Mouse (Mus musculus) liver, embryonic 13.5 days (tissue): Measurements from ENCODE around the gene Fam104a. TPM values are rescaled to one million over a fixed set of nuclear protein-coding genes. Genes with fewer than 3 reads are reported as not detected.
A peak's percentile ranks its signal among the peaks of the same experiment; 100 is the strongest.

Source experiments
- ATAC-seq: fragments of 200-750 bp; cut with Nextera tagmentation; 2 replicates; pipeline ENCODE4 v1.8.0; 2017; ENCODE audit warnings: low read depth, mild to moderate bottlenecking, moderate number of reproducible peaks, moderate library complexity
- DNase-seq: peaks from one replicate; pipeline ENCODE4 v3.0.0; 2022
- H3K27ac ChIP-seq: fragments of 300-500 bp; sonication (generic); 2 replicates; pipeline ENCODE4 v1.5.1; 2015; ENCODE audit warnings: moderate library complexity, mild to moderate bottlenecking, inconsistent platforms
- H3K27me3 ChIP-seq: fragments of 300-500 bp; sonication (generic); 2 replicates; pipeline ENCODE4 v1.6.1; 2015; ENCODE audit warnings: mild to moderate bottlenecking, inconsistent platforms
- H3K36me3 ChIP-seq: fragments of 300-500 bp; sonication (generic); 2 replicates; pipeline ENCODE4 v1.6.1; 2015; ENCODE audit warnings: mild to moderate bottlenecking, inconsistent platforms
- H3K4me1 ChIP-seq: fragments of 300-500 bp; sonication (generic); replicated peaks from 2 replicates; pipeline ENCODE4 v1.6.1; 2015; ENCODE audit warnings: inconsistent platforms
- H3K4me2 ChIP-seq: fragments of 300-500 bp; sonication (generic); 2 replicates; pipeline ENCODE4 v1.6.1; 2015; ENCODE audit warnings: inconsistent platforms, mild to moderate bottlenecking, moderate library complexity
- H3K4me3 ChIP-seq: fragments of 300-500 bp; sonication (generic); replicated peaks from 2 replicates; pipeline ENCODE4 v1.5.1; 2015; ENCODE audit warnings: mild to moderate bottlenecking, inconsistent platforms
- H3K9ac ChIP-seq: fragments of 300-500 bp; sonication (generic); 2 replicates; pipeline ENCODE4 v1.6.1; 2015; ENCODE audit warnings: mild to moderate bottlenecking, inconsistent platforms
- H3K9me3 ChIP-seq: fragments of 300-500 bp; sonication (generic); replicated peaks from 2 replicates; pipeline ENCODE4 v1.6.1; 2016; ENCODE audit warnings: inconsistent platforms
- whole genome bisulfite sequencing: fragments of 180-500 bp; shearing (Covaris S2); methylation state at CpG from one replicate; pipeline ENCODE4 v1.1.7; 2015; ENCODE audit not compliant: insufficient replicate concordance; 5-methylcytosine and 5-hydroxymethylcytosine counted together
- polyA plus RNA-seq: library from polyadenylated mRNA; unstranded; fragments of >200 nt; fragmentation: Nextera tagmentation; extraction: Ambion mirVana; gene quantifications from 2 replicates; pipeline ENCODE4 v1.2.1, GENCODE M21; 2015

Fam104a gene
- polyA plus RNA-seq, 1 experiment from 2014 or later = 46.3 TPM

DNA sequence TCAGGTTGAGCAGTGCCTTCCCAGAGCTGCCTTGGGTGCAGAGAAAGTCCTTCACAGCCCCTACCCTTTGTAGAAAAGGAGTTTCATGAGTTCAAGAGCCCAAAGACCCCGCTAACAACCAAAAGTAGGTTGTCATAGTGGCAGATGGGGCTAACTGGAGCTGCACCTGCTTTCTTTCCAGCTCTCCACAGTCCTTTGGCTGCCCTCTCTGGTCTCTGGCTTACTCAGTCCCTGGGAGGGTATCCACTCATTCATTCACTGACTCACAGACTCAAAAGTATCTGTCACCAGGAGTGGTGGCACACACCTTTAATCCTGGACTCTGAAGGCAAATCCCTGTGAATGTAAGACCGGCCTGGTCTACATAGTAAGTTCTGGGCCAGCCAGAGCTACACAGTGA lies 32.2 kb upstream of the Fam104a start:
- peaks cover 4% of the 10 kb centered on the region; the same call in 1 of the 2 replicates for H3K4me1 ChIP-seq
- DNase-seq = no peak
- ATAC-seq = no peak
- H3K36me3 ChIP-seq = no peaks in the 10 kb centered on the region
- 84% methylated on average over 2 of the region's 2 CpGs for WGBS
- no peak overlapping the region for H3K27ac ChIP-seq
- H3K4me3 ChIP-seq = no peak overlapping the region
- H3K9me3 ChIP-seq = no peaks in the 10 kb centered on the region
- no peak overlapping the region for H3K4me2 ChIP-seq
- no peak overlapping the region for H3K9ac ChIP-seq
- H3K27me3 ChIP-seq = peaks cover 10% of the 10 kb centered on the region; the same call in 1 of the 2 replicates

DNA sequence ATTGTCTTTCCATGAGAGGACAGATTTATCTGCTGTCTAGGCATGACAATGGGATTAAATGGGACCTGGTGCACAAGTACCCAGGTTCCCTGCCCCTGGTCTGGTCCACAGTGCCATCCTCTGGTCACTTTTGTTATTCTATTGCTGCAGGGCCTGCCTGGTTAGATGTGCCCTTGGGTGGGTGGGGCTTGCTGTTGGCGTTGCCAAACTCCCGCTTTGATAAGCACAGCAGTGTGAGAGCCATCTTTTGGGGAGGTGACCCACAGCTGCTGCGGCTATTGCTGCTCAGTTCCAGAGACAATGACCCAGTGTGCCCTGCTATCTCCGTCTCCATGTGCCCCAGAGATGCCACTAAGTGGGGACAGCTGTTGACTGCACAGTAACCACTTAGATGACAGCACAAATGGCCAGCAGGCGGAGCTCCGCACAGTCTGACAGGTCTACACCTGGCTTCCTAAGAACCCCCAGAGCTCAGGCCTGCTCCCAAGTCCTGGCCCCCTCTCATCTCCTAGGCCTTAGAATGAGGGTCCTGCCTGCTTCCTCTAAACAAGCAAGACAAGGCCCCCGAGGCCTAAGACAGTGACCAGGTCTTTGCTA lies 31.2 kb upstream of the Fam104a start:
- no peak overlapping the region for H3K4me3 ChIP-seq
- no peaks in the 10 kb centered on the region for H3K36me3 ChIP-seq
- no peak overlapping the region for H3K4me2 ChIP-seq
- no peak overlapping the region for H3K9ac ChIP-seq
- 63% methylated on average over 7 of the region's 7 CpGs for WGBS
- ATAC-seq (peak; percentile 47; the same call in 1 of the 2 replicates), DNase-seq (peak; percentile 22)
- H3K9me3 ChIP-seq = no peaks in the 10 kb centered on the region
- peaks cover 8% of the 10 kb centered on the region for H3K4me1 ChIP-seq
- no peak overlapping the region for H3K27ac ChIP-seq
- peaks cover 16% of the 10 kb centered on the region for H3K27me3 ChIP-seq

DNA sequence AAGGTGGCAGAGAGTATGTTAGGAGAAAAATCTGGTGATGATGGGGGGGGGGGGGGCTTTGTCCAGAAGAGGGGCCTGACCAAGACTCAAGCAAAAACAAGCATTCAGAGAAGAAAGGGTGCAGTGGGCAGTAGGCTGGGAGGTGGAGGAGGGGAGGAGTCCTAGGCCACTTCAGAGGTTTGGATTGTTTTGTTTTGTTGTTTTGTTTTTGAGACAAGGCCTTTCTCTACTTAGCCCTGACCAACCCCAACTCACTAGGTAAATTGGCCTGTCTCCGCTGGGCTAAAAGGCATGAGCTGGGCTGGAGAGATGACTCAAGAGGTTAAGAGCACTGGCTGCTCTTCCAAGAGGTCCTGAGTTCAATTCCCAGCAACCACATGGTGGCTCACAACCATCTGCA lies 27.1 kb upstream of the Fam104a start:
- ATAC-seq (no peak), DNase-seq (no peak)
- Histone ChIP-seq H3K36me3 (no peaks in the 10 kb centered on the region), H3K27me3 (peaks cover 32% of the 10 kb centered on the region), H3K27ac (no peak overlapping the region), H3K4me2 (no peak overlapping the region), H3K4me1 (peaks cover 8% of the 10 kb centered on the region), H3K9ac (no peak overlapping the region), H3K4me3 (no peak overlapping the region), H3K9me3 (no peaks in the 10 kb centered on the region)
- 63% methylated on average over 1 of the region's 1 CpGs for WGBS

DNA sequence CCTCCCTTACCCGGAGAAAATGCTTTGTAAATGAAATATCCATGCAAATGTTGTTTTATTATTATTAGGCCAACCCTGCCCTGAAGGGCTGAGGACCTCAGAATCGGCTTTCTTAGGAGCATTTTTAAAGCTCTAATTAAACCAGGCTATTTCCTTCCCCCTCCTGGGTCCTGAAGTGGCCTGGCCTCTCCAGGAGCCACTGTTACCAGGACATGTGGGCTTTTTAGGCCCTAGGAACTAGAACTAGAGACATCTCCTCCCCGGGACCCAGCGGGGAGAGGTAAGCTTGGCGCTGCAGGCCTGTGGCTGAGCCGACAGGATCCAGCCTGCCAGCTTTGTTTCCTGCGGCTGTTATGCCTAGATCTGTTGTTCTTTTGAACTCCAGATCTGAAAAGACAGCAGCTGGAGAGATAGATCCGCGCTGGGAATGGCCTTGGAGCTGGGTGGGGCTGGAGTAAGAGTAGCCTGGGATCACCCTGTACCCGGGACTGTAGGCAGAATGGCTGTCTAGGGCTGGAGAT lies 26.4 kb upstream of the Fam104a start:
- Histone ChIP-seq H3K9me3 (no peaks in the 10 kb centered on the region), H3K4me3 (no peak overlapping the region), H3K36me3 (no peaks in the 10 kb centered on the region), H3K27ac (no peak overlapping the region), H3K4me2 (no peak overlapping the region), H3K4me1 (peaks cover 7% of the 10 kb centered on the region), H3K9ac (no peak overlapping the region), H3K27me3 (peaks cover 32% of the 10 kb centered on the region)
- ATAC-seq = no peak
- 19% methylated on average over 10 of the region's 10 CpGs for WGBS
- no peak for DNase-seq

DNA sequence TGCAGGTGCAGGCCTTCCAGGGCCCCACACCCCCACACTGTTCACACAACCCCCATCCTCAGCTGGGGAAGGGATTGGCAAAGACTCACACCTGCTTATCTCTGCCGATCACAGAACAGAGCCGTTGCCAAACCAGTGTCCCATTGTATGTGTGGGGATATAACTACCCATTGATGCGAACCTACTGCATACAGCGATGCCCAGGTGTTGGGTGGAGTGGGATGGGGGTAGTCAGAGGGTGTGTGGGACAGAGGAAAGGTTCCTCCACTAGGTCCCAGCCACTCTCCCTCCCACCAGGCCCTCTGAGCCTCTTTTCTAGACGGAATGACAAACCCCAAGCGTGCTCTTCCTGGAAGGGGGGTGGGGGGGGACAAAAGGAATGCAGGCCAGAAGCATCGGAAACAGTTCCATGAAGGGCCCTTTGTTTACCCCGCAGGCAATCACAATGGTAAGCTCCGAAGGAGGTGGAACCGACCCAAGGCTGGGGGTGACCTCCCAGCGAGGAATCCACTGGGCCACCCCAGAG lies 25.8 kb upstream of the Fam104a start, which contains the start of gene Cpsf4l:
Gene Cpsf4l (minus strand): TSS at position 287 of the 526 bp plus-strand sequence.
- no peak for DNase-seq
- no peak within 1 kb of the TSS for H3K9ac ChIP-seq
- no peak within 1 kb of the TSS for H3K27ac ChIP-seq
- no peaks in the 10 kb centered on the region for H3K9me3 ChIP-seq
- peaks cover 3% of the 10 kb centered on the region for H3K4me1 ChIP-seq
- H3K4me2 ChIP-seq = no peak within 1 kb of the TSS
- no peak within 1 kb of the TSS for H3K4me3 ChIP-seq
- WGBS = 18% methylated on average over 11 of the region's 11 CpGs
- ATAC-seq = no peak
- H3K27me3 ChIP-seq = peaks cover 32% of the 10 kb centered on the region
- H3K36me3 ChIP-seq = no peaks in the 10 kb centered on the region

- Histone ChIP-seq H3K27ac (no peak overlapping the region), H3K9me3 (no peaks in the 10 kb centered on the region), H3K27me3 (peaks cover 32% of the 10 kb centered on the region), H3K4me2 (no peak overlapping the region), H3K36me3 (no peaks in the 10 kb centered on the region), H3K4me1 (peaks cover 3% of the 10 kb centered on the region), H3K4me3 (no peak overlapping the region), H3K9ac (no peak overlapping the region)
- DNase-seq (no peak), ATAC-seq (no peak)
- WGBS = 28% methylated on average over 15 of the region's 15 CpGs
Observed at GRCm38 (mm10) chr11:113709272-113709671, 25.3 kb upstream of the Fam104a start.

DNA sequence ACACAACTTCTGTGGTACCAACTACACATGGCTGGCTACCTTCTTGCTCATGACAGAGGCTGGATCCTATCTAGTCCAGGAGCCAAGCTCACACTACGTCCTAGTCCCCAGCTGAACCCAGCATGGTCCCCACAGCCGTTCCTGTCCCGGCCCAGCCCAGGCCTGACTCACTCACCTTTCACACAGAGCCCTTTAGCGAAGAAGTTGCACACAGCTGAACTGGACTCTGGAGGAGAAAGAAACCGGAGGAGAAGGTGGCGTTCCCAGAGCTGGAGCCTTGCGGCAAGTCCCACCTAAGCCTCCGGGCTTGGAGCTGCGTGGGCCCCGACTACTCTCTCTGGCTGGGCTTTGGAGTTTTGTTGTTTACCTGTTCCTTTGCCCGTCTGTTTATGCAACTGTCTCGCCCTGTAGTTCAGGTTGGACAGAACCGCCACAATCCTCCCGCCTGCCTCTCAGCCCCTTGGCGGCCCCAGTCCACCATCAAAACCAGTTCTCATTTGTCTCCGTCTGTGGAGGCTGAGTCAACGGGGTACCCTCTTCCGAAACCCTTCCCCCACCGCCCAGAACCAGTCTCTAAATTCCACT lies 24.8 kb upstream of the Fam104a start:
- Histone ChIP-seq H3K4me1 (peaks cover 3% of the 10 kb centered on the region), H3K9me3 (no peaks in the 10 kb centered on the region), H3K27ac (no peak overlapping the region), H3K27me3 (peaks cover 32% of the 10 kb centered on the region), H3K9ac (no peak overlapping the region), H3K4me3 (no peak overlapping the region), H3K4me2 (no peak overlapping the region), H3K36me3 (no peaks in the 10 kb centered on the region)
- 58% methylated on average over 19 of the region's 19 CpGs for WGBS
- DNase-seq (no peak), ATAC-seq (no peak)

- Histone ChIP-seq H3K9me3 (no peaks in the 10 kb centered on the region), H3K27me3 (peaks cover 26% of the 10 kb centered on the region), H3K9ac (no peak overlapping the region), H3K4me3 (no peak overlapping the region), H3K27ac (no peak overlapping the region), H3K4me1 (peaks cover 3% of the 10 kb centered on the region), H3K36me3 (no peaks in the 10 kb centered on the region), H3K4me2 (no peak overlapping the region)
- WGBS = 70% methylated on average over 15 of the region's 15 CpGs
- no peak for DNase-seq
- no peak for ATAC-seq
Observed at GRCm38 (mm10) chr11:113705966-113706652, 22.2 kb upstream of the Fam104a start.

GRCm38 (mm10) chr11:113703758-113704157 lies 19.8 kb upstream of the Fam104a start:
- Histone ChIP-seq H3K9me3 (no peaks in the 10 kb centered on the region), H3K4me3 (no peak overlapping the region), H3K4me1 (no peaks in the 10 kb centered on the region), H3K9ac (no peak overlapping the region), H3K27ac (no peak overlapping the region), H3K27me3 (peaks cover 6% of the 10 kb centered on the region), H3K36me3 (no peaks in the 10 kb centered on the region), H3K4me2 (no peak overlapping the region)
- DNase-seq (peak; percentile 58), ATAC-seq (peak; percentile 29; the same call in 1 of the 2 replicates)
- 39% methylated on average over 5 of the region's 5 CpGs for WGBS

DNA sequence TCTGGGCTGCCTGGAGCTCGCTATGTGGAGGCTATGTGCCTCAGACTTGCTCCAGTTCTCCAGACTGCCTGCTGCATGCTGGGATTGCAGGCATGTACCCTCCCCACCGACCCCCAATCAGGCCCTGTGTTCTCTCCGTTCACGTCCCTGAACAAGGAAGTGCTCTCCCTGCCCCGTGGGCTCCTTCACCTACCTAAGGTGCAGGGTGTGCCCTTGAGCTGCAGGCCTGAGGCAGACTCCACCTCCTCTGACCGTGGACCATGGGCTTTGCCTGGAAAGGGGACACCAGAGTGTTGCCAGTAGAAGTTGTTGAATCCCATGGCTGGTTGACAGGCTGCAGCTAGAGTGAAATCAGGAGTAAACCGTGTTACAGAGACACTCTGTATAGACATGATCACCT lies 15.7 kb upstream of the Fam104a start:
- Histone ChIP-seq H3K9me3 (no peaks in the 10 kb centered on the region), H3K9ac (no peak overlapping the region), H3K27ac (no peak overlapping the region), H3K4me3 (no peak overlapping the region), H3K4me1 (0 out of 2 replicates have a peak, but pooled peaks cover 4% of the 10 kb centered on the region), H3K36me3 (peaks cover 20% of the 10 kb centered on the region), H3K27me3 (no peaks in the 10 kb centered on the region), H3K4me2 (no peak overlapping the region)
- ATAC-seq (no peak), DNase-seq (no peak)
- WGBS = 76% methylated on average over 7 of the region's 7 CpGs

DNA sequence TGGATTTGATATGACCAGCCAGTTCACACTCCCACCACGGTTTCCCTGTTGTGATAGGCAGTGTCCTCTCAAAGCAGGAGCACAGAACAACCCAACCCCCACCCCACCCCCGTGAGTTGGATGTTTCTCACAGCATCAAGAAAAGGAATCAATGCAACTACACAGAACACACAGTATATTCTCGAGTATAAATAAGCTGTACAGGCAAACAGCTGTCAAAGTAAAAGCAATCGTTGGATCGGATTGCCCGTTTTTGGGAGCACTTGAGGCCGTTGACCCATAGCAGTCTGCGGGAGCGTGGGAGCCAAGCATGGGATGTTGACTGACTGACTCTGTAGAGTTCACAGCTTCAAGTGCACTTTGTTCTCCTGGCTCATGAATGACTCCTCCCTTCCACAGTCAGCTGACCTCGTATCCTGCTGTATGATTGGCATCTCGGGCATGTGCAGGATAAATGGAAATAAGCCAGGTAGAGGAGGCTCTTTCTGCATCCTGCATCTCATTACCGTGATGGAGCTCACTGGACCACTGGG lies 14.1 kb upstream of the Fam104a start:
- DNase-seq (no peak), ATAC-seq (peak; percentile 37; the same call in 1 of the 2 replicates)
- no peaks in the 10 kb centered on the region for H3K9me3 ChIP-seq
- H3K4me2 ChIP-seq = no peak overlapping the region
- H3K27me3 ChIP-seq = no peaks in the 10 kb centered on the region
- WGBS = 74% methylated on average over 12 of the region's 12 CpGs
- peaks cover 35% of the 10 kb centered on the region for H3K36me3 ChIP-seq
- H3K9ac ChIP-seq = no peak overlapping the region
- no peak overlapping the region for H3K27ac ChIP-seq
- 0 out of 2 replicates have a peak, but pooled peaks cover 4% of the 10 kb centered on the region for H3K4me1 ChIP-seq
- H3K4me3 ChIP-seq = no peak overlapping the region
